Mouse (Mus musculus): ENCODE results near the gene Hint3. TPM values are rescaled to one million over a fixed set of nuclear protein-coding genes. Genes with fewer than 3 reads are reported as not detected.

Gene Hint3
- polyA plus RNA-seq, 1 experiment = 18.5 TPM

GRCm38 (mm10) chr10:30600542-30600966 lies 28.9 kb downstream of the Hint3 start, which contains the start of gene Trmt11:
TSS of gene Trmt11 (minus strand) at chr10:30600749.
- H3K4me1 ChIP-seq (ENCODE audit: control insufficient read depth, insufficient read depth, low read length) = peaks cover 13% of the 10 kb centered on the region
- H3K27ac ChIP-seq (ENCODE audit: insufficient read depth, low read depth, low read length) = peak within 1 kb of the TSS; percentile 61
- no peak for TF ChIP-seq CTCF (IDR thresholded peaks at IDR 0.05; ENCODE audit: low read depth, low read length)
- no peak for TF ChIP-seq POLR2A (IDR thresholded peaks at IDR 0.05; ENCODE audit: borderline replicate concordance, low read depth, low read length)
- peak within 1 kb of the TSS; percentile 79 for H3K4me3 ChIP-seq (ENCODE audit: insufficient read depth, low read length)

GRCm38 (mm10) chr10:30600094-30600534 lies 29.3 kb downstream of the Hint3 start:
- TF ChIP-seq CTCF (IDR thresholded peaks at IDR 0.05; ENCODE audit: low read depth, low read length) (no peak), POLR2A (IDR thresholded peaks at IDR 0.05; ENCODE audit: borderline replicate concordance, low read depth, low read length) (no peak)
- Histone ChIP-seq H3K4me3 (ENCODE audit: insufficient read depth, low read length) (peak overlapping the region; percentile 79), H3K4me1 (ENCODE audit: control insufficient read depth, insufficient read depth, low read length) (peaks cover 13% of the 10 kb centered on the region), H3K27ac (ENCODE audit: insufficient read depth, low read depth, low read length) (peak overlapping the region; percentile 28)

- TF ChIP-seq CTCF (IDR thresholded peaks at IDR 0.05; ENCODE audit: low read depth, low read length) (no peak), POLR2A (IDR thresholded peaks at IDR 0.05; ENCODE audit: borderline replicate concordance, low read depth, low read length) (no peak)
- H3K27ac ChIP-seq (ENCODE audit: insufficient read depth, low read depth, low read length) = no peak overlapping the region
- H3K4me1 ChIP-seq (ENCODE audit: control insufficient read depth, insufficient read depth, low read length) = no peaks in the 10 kb centered on the region
- no peak overlapping the region for H3K4me3 ChIP-seq (ENCODE audit: insufficient read depth, low read length)
Observed at GRCm38 (mm10) chr10:30587037-30587436, 42.4 kb downstream of the Hint3 start.

- H3K4me3 ChIP-seq (ENCODE audit: insufficient read depth, low read length) = no peak overlapping the region
- H3K4me1 ChIP-seq (ENCODE audit: control insufficient read depth, insufficient read depth, low read length) = no peaks in the 10 kb centered on the region
- no peak for TF ChIP-seq CTCF (IDR thresholded peaks at IDR 0.05; ENCODE audit: low read depth, low read length)
- no peak for TF ChIP-seq POLR2A (IDR thresholded peaks at IDR 0.05; ENCODE audit: borderline replicate concordance, low read depth, low read length)
- no peak overlapping the region for H3K27ac ChIP-seq (ENCODE audit: insufficient read depth, low read depth, low read length)
Observed at GRCm38 (mm10) chr10:30585691-30586090, 43.7 kb downstream of the Hint3 start.

GRCm38 (mm10) chr10:30577670-30578280 lies 51.7 kb downstream of the Hint3 start:
- Histone ChIP-seq H3K27ac (ENCODE audit: insufficient read depth, low read depth, low read length) (no peak overlapping the region), H3K4me1 (ENCODE audit: control insufficient read depth, insufficient read depth, low read length) (no peaks in the 10 kb centered on the region), H3K4me3 (ENCODE audit: insufficient read depth, low read length) (no peak overlapping the region)
- no peak for TF ChIP-seq CTCF (IDR thresholded peaks at IDR 0.05; ENCODE audit: low read depth, low read length)
- TF ChIP-seq POLR2A (IDR thresholded peaks at IDR 0.05; ENCODE audit: borderline replicate concordance, low read depth, low read length) = no peak

GRCm38 (mm10) chr10:30566364-30566763 lies 63.1 kb downstream of the Hint3 start:
- H3K27ac ChIP-seq (ENCODE audit: insufficient read depth, low read depth, low read length) = no peak overlapping the region
- no peak for TF ChIP-seq POLR2A (IDR thresholded peaks at IDR 0.05; ENCODE audit: borderline replicate concordance, low read depth, low read length)
- TF ChIP-seq CTCF (IDR thresholded peaks at IDR 0.05; ENCODE audit: low read depth, low read length) = no peak

GRCm38 (mm10) chr10:30564651-30565050 lies 64.8 kb downstream of the Hint3 start:
- H3K4me3 ChIP-seq (ENCODE audit: insufficient read depth, low read length) = no peak overlapping the region
- no peak overlapping the region for H3K27ac ChIP-seq (ENCODE audit: insufficient read depth, low read depth, low read length)
- TF ChIP-seq CTCF (IDR thresholded peaks at IDR 0.05; ENCODE audit: low read depth, low read length) (no peak), POLR2A (IDR thresholded peaks at IDR 0.05; ENCODE audit: borderline replicate concordance, low read depth, low read length) (no peak)
- H3K4me1 ChIP-seq (ENCODE audit: control insufficient read depth, insufficient read depth, low read length) = no peaks in the 10 kb centered on the region

More at GRCm38 (mm10) chr10:30566364-30566763, 63.1 kb downstream of the Hint3 start:
- no peaks in the 10 kb centered on the region for H3K4me1 ChIP-seq (ENCODE audit: control insufficient read depth, insufficient read depth, low read length)
- H3K4me3 ChIP-seq (ENCODE audit: insufficient read depth, low read length) = no peak overlapping the region

Other genes with a start within 250 kb of the Hint3 start
- gene Trmt11, start 28.9 kb downstream of the Hint3 start, polyA plus RNA-seq (2012; ENCODE audit: insufficient read depth, insufficient read length, missing spikeins) = 8.9 and 9.6 TPM in 2 replicates
- gene Ncoa7, start 173.7 kb upstream of the Hint3 start, polyA plus RNA-seq (2012; ENCODE audit: insufficient read depth, insufficient read length, missing spikeins) = 24.9 and 30.0 TPM in 2 replicates
- gene Hey2, start 213.2 kb upstream of the Hint3 start, polyA plus RNA-seq (2012; ENCODE audit: insufficient read depth, insufficient read length, missing spikeins) = not detected in 2 replicates